Mouse (Mus musculus): ENCODE measurements around the gene Cdc5l. TPM values are rescaled to one million over a fixed set of nuclear protein-coding genes. Genes with fewer than 3 reads are reported as not detected.

The Cdc5l gene
- polyA plus RNA-seq, 1 experiment, result 10.5 TPM

- DNase-seq (ENCODE audit: low read depth, low spot score), result no peak
- 85% methylated on average over 9 of the region's 9 CpGs for WGBS
Observed at GRCm38 (mm10) chr17:45379271-45379784, 54.2 kb downstream of the Cdc5l start.

- WGBS, result 53% methylated on average over 5 of the region's 5 CpGs
- DNase-seq (ENCODE audit: low read depth, low spot score), result no peak
Observed at GRCm38 (mm10) chr17:45377323-45377722, 56.2 kb downstream of the Cdc5l start.

GRCm38 (mm10) chr17:45373987-45374608 lies 59.4 kb downstream of the Cdc5l start:
- peak; percentile 13 for DNase-seq (ENCODE audit: low read depth, low spot score)
- WGBS, result 38% methylated on average over 13 of the region's 13 CpGs

GRCm38 (mm10) chr17:45371042-45371441 lies 62.5 kb downstream of the Cdc5l start:
- DNase-seq (ENCODE audit: low read depth, low spot score), result no peak
- WGBS, result 72% methylated on average over 9 of the region's 9 CpGs

GRCm38 (mm10) chr17:45370535-45370934 lies 63.0 kb downstream of the Cdc5l start:
- whole genome bisulfite sequencing, result 57% methylated on average over 5 of the region's 5 CpGs

GRCm38 (mm10) chr17:45364871-45365270 lies 68.7 kb downstream of the Cdc5l start:
- WGBS, result 48% methylated on average over 7 of the region's 7 CpGs

More at GRCm38 (mm10) chr17:45370535-45370934, 63.0 kb downstream of the Cdc5l start:
- no peak for DNase-seq (ENCODE audit: low read depth, low spot score)

GRCm38 (mm10) chr17:45360950-45361349 lies 72.6 kb downstream of the Cdc5l start:
- no peak for DNase-seq (ENCODE audit: low read depth, low spot score)
- whole genome bisulfite sequencing, result 91% methylated on average over 3 of the region's 3 CpGs

More at GRCm38 (mm10) chr17:45364871-45365270, 68.7 kb downstream of the Cdc5l start:
- no peak for DNase-seq (ENCODE audit: low read depth, low spot score)

- DNase-seq (ENCODE audit: low read depth, low spot score), result peak; percentile 71
- 11% methylated on average over 5 of the region's 5 CpGs for WGBS
Observed at GRCm38 (mm10) chr17:45359443-45359842, 74.1 kb downstream of the Cdc5l start.

GRCm38 (mm10) chr17:45356431-45356830 lies 77.1 kb downstream of the Cdc5l start:
- WGBS, result 85% methylated on average over 9 of the region's 9 CpGs
- no peak for DNase-seq (ENCODE audit: low read depth, low spot score)

- no peak for DNase-seq (ENCODE audit: low read depth, low spot score)
- 92% methylated on average over 4 of the region's 4 CpGs for WGBS
Observed at GRCm38 (mm10) chr17:45347951-45348350, 85.6 kb downstream of the Cdc5l start.

Other genes starting within 250 kb of the Cdc5l start
- not detected in 2 replicates for gene Spats1, start 41.7 kb upstream of the Cdc5l start, polyA plus RNA-seq (2012; rRNA removed)
- 9.8 and 12.6 TPM in 2 replicates for gene Aars2, start 73.1 kb upstream of the Cdc5l start, polyA plus RNA-seq (2012; rRNA removed)
- gene Tcte1, start 89.7 kb upstream of the Cdc5l start, polyA plus RNA-seq (2012; rRNA removed), result 0.04 TPM in 1 of 2 replicates, not detected in the other
- gene Tmem151b, start 115.9 kb upstream of the Cdc5l start, polyA plus RNA-seq (2012; rRNA removed), result 0.66 and 0.73 TPM in 2 replicates
- gene Nfkbie, start 122.0 kb upstream of the Cdc5l start, polyA plus RNA-seq (2012; rRNA removed), result 5.9 and 6.8 TPM in 2 replicates
- 78.2 and 107 TPM in 2 replicates for gene Slc35b2, start 130.1 kb upstream of the Cdc5l start, polyA plus RNA-seq (2012; rRNA removed)
- 365 and 417 TPM in 2 replicates for gene Hsp90ab1, start 139.5 kb upstream of the Cdc5l start, polyA plus RNA-seq (2012; rRNA removed)
- gene Slc29a1, start 165.9 kb upstream of the Cdc5l start, polyA plus RNA-seq (2012; rRNA removed), result 52.9 and 56.9 TPM in 2 replicates
- gene Mymx, start 168.4 kb upstream of the Cdc5l start, polyA plus RNA-seq (2012; rRNA removed), result 0.63 and 2.0 TPM in 2 replicates
- gene Capn11, start 225.6 kb upstream of the Cdc5l start, polyA plus RNA-seq (2012; rRNA removed), result 0.05 and 0.15 TPM in 2 replicates

All from large intestine, adult 2 months (tissue).